Mouse (Mus musculus) cerebellum, adult 2 months (tissue): ENCODE data around the gene Klhl32. TPM values are rescaled to one million over a fixed set of nuclear protein-coding genes. Genes with fewer than 3 reads are reported as not detected.

Source experiments
- DNase-seq, 2 experiments: peaks; one replicate each; pipeline ENCODE4 v3.0.0; 2021
- H3K27ac ChIP-seq: fragments of 200-500 bp; 2 replicates; pipeline ENCODE4 v1.5.1; 2012; ENCODE audit warnings: low read length, control low read depth, inconsistent platforms; ENCODE audit not compliant: insufficient read depth
- H3K27me3 ChIP-seq: fragments of 200-500 bp; 2 replicates; pipeline ENCODE4 v1.6.1; 2012; ENCODE audit warnings: inconsistent platforms, mild to moderate bottlenecking, low read length, moderate library complexity; ENCODE audit not compliant: control insufficient read depth, insufficient read depth
- H3K4me1 ChIP-seq: fragments of 200-500 bp; 2 replicates; pipeline ENCODE4 v1.6.1; 2011; ENCODE audit warnings: low read length; ENCODE audit not compliant: control insufficient read depth, insufficient read depth
- H3K4me3 ChIP-seq: fragments of 200-500 bp; replicated peaks from 2 replicates; pipeline ENCODE3; 2011; ENCODE audit warnings: mild to moderate bottlenecking, low read depth, low read length, control low read depth; ENCODE audit not compliant: insufficient read depth
- CTCF ChIP-seq: fragments of 200-500 bp; IDR thresholded peaks from 2 replicates; pipeline ENCODE4 v1.5.1; 2011; ENCODE audit warnings: low read depth, mild to moderate bottlenecking, control low read depth, low read length, moderate library complexity, borderline replicate concordance; ENCODE audit not compliant: insufficient read depth
- POLR2A ChIP-seq: fragments of 200-500 bp; IDR thresholded peaks from 2 replicates; pipeline ENCODE4 v1.6.1; 2011; ENCODE audit warnings: low read length, control low read depth, borderline replicate concordance; ENCODE audit not compliant: insufficient read depth
- WGBS: fragments of 180-500 bp; shearing (Covaris S2); methylation state at CpG from one replicate; pipeline ENCODE4 v1.1.7; 2018; 5-methylcytosine and 5-hydroxymethylcytosine counted together
- polyA plus RNA-seq: library from polyadenylated mRNA; depleted of rRNA; stranded (reverse); fragments of >200 nt; gene quantifications from 2 replicates; pipeline ENCODE4 v1.2.3, GENCODE M21; 2012

The Klhl32 gene
- polyA plus RNA-seq, 1 experiment = 11.6 TPM

DNA sequence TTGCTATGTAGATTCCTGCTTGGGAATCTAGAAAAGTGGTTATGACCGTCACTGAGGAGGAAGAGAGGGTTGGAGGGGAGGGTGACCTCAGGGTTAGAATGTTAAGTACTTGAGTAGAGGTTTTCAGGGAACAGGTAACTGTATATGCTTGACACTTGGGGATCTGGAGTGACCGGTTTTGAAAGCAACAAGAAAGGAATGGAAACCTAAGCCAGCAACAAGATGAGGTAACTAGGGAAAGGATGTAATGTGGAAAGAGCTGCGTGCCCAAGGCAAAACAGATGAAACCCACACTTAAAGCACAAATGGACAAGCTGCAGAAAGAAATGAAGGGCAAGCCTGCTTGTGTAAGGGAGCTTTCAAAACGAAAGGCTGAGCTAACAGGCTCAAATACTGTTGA, 18.3 kb upstream of the Klhl32 start:
- 69% methylated on average over 4 of the region's 4 CpGs for WGBS
- no peak for DNase-seq
- no peak for TF ChIP-seq CTCF
- Histone ChIP-seq H3K27me3 (no peaks in the 10 kb centered on the region), H3K4me1 (no peaks in the 10 kb centered on the region), H3K27ac (no peak overlapping the region), H3K4me3 (no peak overlapping the region)

DNA sequence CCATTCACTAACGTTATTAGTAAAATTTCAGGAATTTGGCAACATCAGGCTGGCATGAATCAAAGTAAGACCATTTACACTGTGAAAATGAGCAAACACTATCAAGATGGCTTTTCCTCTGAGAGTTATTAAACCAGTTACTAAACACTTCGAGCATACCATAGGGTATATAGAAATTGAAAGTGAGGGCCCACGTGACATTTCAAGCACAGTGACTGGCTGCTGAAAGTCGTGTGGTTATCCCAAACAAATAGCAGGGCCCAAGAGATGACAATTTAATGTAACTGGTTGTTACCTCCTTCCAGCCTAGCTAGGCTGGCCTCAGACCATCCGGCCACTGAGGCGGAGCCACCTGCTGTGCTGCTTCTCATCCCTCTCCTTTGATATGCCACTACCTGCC, 14.8 kb upstream of the Klhl32 start:
- TF ChIP-seq CTCF (no peak), POLR2A (no peak)
- no peak overlapping the region for H3K27ac ChIP-seq
- no peak overlapping the region for H3K4me3 ChIP-seq
- no peaks in the 10 kb centered on the region for H3K27me3 ChIP-seq
- no peak for DNase-seq
- WGBS = 49% methylated on average over 6 of the region's 6 CpGs
- H3K4me1 ChIP-seq = no peaks in the 10 kb centered on the region

GRCm38 (mm10) chr4:24847406-24847805, 3.5 kb downstream of the Klhl32 start:
- 78% methylated on average over 2 of the region's 2 CpGs for WGBS
- Histone ChIP-seq H3K4me1 (no peaks in the 10 kb centered on the region; the same call in 1 of the 2 replicates), H3K4me3 (no peak overlapping the region), H3K27me3 (no peaks in the 10 kb centered on the region), H3K27ac (no peak overlapping the region)
- TF ChIP-seq POLR2A = no peak
- TF ChIP-seq CTCF = no peak
- no peak for DNase-seq

DNA sequence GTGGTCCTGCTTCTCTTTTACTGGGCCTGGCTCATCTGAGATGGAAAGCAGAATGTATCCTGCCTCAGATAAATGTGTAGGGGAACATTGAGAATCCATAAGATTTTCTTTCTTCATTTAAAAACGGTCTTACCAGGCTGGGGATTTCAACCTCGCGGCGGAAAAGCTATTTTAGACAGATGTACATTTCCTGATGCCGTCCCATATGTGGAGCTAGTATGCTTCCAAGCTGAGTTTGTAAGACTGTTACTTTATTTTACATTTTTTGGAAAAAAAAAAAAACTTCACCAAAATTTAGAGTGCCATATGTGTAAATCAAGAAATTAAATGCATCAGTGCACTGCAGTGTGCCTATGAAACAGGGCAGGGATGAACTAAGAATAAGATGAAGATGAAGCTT, 5.4 kb downstream of the Klhl32 start:
- no peak overlapping the region for H3K27ac ChIP-seq
- WGBS = 95% methylated on average over 5 of the region's 5 CpGs

GRCm38 (mm10) chr4:24838567-24838966, 12.4 kb downstream of the Klhl32 start:
- H3K27ac ChIP-seq = no peak overlapping the region
- no peak for TF ChIP-seq POLR2A
- no peak for TF ChIP-seq CTCF
- no peak overlapping the region for H3K4me3 ChIP-seq
- DNase-seq = no peak
- no peaks in the 10 kb centered on the region for H3K27me3 ChIP-seq
- H3K4me1 ChIP-seq = peaks cover 3% of the 10 kb centered on the region
- 51% methylated on average over 6 of the region's 6 CpGs for WGBS

More for the DNA sequence above, 5.4 kb downstream of the Klhl32 start:
- no peak for DNase-seq
- no peak for TF ChIP-seq CTCF
- no peak for TF ChIP-seq POLR2A
- Histone ChIP-seq H3K4me1 (no peaks in the 10 kb centered on the region; the same call in 1 of the 2 replicates), H3K4me3 (no peak overlapping the region), H3K27me3 (no peaks in the 10 kb centered on the region)

- no peak overlapping the region for H3K27ac ChIP-seq
- H3K4me3 ChIP-seq = no peak overlapping the region
- peaks cover 3% of the 10 kb centered on the region for H3K4me1 ChIP-seq
- DNase-seq = peak in 1 of 2 experiments; percentile 25
- no peak for TF ChIP-seq POLR2A
- no peak for TF ChIP-seq CTCF
- 20% methylated on average over 7 of the region's 7 CpGs for WGBS
- no peaks in the 10 kb centered on the region for H3K27me3 ChIP-seq
These were observed 15.4 kb downstream of the Klhl32 start for GRCm38 (mm10) chr4:24835555-24835954.

- Histone ChIP-seq H3K27me3 (no peaks in the 10 kb centered on the region), H3K4me3 (no peak overlapping the region), H3K27ac (no peak overlapping the region), H3K4me1 (no peaks in the 10 kb centered on the region)
- TF ChIP-seq POLR2A = no peak
- no peak for TF ChIP-seq CTCF
- 69% methylated on average over 1 of the region's 1 CpGs for WGBS
- DNase-seq = no peak
These were observed 42.6 kb downstream of the Klhl32 start for GRCm38 (mm10) chr4:24808316-24808715.

- TF ChIP-seq POLR2A = no peak
- no peak for TF ChIP-seq CTCF
- H3K27ac ChIP-seq = no peak overlapping the region
- H3K4me3 ChIP-seq = no peak overlapping the region
- no peak for DNase-seq
- H3K4me1 ChIP-seq = no peaks in the 10 kb centered on the region
- H3K27me3 ChIP-seq = no peaks in the 10 kb centered on the region
- 51% methylated on average over 1 of the region's 1 CpGs for WGBS
These were observed 49.0 kb downstream of the Klhl32 start for GRCm38 (mm10) chr4:24801881-24802280.

DNA sequence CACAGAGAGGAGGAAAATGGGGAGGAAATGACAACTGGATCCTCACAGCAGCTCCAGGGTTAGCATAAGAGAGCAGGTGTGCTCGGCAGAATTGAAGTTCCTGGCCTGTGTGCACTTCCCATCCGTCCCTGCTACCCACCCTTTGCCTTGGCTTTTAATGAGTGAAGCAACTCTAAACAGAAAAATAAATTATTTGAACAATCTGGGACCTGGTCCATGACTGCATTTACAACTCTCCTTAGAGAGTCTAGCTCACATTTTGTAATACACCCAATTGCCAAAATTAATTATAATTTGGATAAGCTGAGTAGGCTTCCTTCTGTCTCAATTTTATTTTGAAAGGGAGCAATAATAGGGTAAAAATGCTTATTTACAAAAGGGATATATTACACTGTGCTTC, 49.6 kb downstream of the Klhl32 start:
- no peaks in the 10 kb centered on the region for H3K4me1 ChIP-seq
- H3K27me3 ChIP-seq = no peaks in the 10 kb centered on the region
- H3K27ac ChIP-seq = no peak overlapping the region
- no peak for DNase-seq
- no peak overlapping the region for H3K4me3 ChIP-seq
- 58% methylated on average over 2 of the region's 2 CpGs for WGBS
- TF ChIP-seq POLR2A (no peak), CTCF (no peak)
